Mouse (Mus musculus): ENCODE data around the gene Grsf1.

The Grsf1 gene

GRCm38 (mm10) chr5:88688583-88689187, 12.7 kb upstream of the Grsf1 start:
- DNase-seq, result no peak

- DNase-seq, result no peak
Observed at GRCm38 (mm10) chr5:88687996-88688406, 12.0 kb upstream of the Grsf1 start.

GRCm38 (mm10) chr5:88685745-88686299, 9.9 kb upstream of the Grsf1 start:
- no peak for DNase-seq

GRCm38 (mm10) chr5:88685306-88685705, 9.3 kb upstream of the Grsf1 start:
- DNase-seq, result no peak

GRCm38 (mm10) chr5:88684226-88684625, 8.3 kb upstream of the Grsf1 start:
- no peak for DNase-seq

- no peak for DNase-seq
Observed at GRCm38 (mm10) chr5:88683706-88684105, 7.7 kb upstream of the Grsf1 start.

- no peak for DNase-seq
Observed at GRCm38 (mm10) chr5:88680567-88680966, 4.6 kb upstream of the Grsf1 start.

GRCm38 (mm10) chr5:88679341-88679740, 3.4 kb upstream of the Grsf1 start:
- DNase-seq, result no peak

GRCm38 (mm10) chr5:88678929-88679328, 3.0 kb upstream of the Grsf1 start:
- DNase-seq, result no peak

- peak; percentile 44 for DNase-seq
Observed at GRCm38 (mm10) chr5:88674703-88675442, 1.1 kb downstream of the Grsf1 start.

- DNase-seq, result no peak
Observed at GRCm38 (mm10) chr5:88663875-88664274, 12.1 kb downstream of the Grsf1 start.

GRCm38 (mm10) chr5:88663151-88663550, 12.8 kb downstream of the Grsf1 start:
- DNase-seq, result no peak

- DNase-seq, result no peak
Observed at GRCm38 (mm10) chr5:88657868-88658267, 18.1 kb downstream of the Grsf1 start.

- DNase-seq, result no peak
Observed at GRCm38 (mm10) chr5:88652589-88652988, 23.4 kb downstream of the Grsf1 start.

GRCm38 (mm10) chr5:88649250-88650173, 26.5 kb downstream of the Grsf1 start:
- DNase-seq, result no peak

GRCm38 (mm10) chr5:88645405-88645804, 30.6 kb downstream of the Grsf1 start:
- no peak for DNase-seq

- no peak for DNase-seq
Observed at GRCm38 (mm10) chr5:88644901-88645300, 31.1 kb downstream of the Grsf1 start.

GRCm38 (mm10) chr5:88643491-88643890, 32.5 kb downstream of the Grsf1 start:
- no peak for DNase-seq

- DNase-seq, result no peak
Observed at GRCm38 (mm10) chr5:88642786-88643185, 33.2 kb downstream of the Grsf1 start.

GRCm38 (mm10) chr5:88634076-88634475, 41.9 kb downstream of the Grsf1 start:
- no peak for DNase-seq

GRCm38 (mm10) chr5:88632463-88632862, 43.5 kb downstream of the Grsf1 start:
- DNase-seq, result no peak

- DNase-seq, result no peak
Observed at GRCm38 (mm10) chr5:88631545-88631944, 44.4 kb downstream of the Grsf1 start.

GRCm38 (mm10) chr5:88630883-88631282, 45.1 kb downstream of the Grsf1 start:
- no peak for DNase-seq
